Mouse (Mus musculus): ENCODE measurements around the gene Loxl4. TPM values are rescaled to one million over a fixed set of nuclear protein-coding genes. Genes with fewer than 3 reads are reported as not detected.

The Loxl4 gene
- polyA plus RNA-seq (2017; shearing (Covaris generic)): 0.59 TPM

DNA sequence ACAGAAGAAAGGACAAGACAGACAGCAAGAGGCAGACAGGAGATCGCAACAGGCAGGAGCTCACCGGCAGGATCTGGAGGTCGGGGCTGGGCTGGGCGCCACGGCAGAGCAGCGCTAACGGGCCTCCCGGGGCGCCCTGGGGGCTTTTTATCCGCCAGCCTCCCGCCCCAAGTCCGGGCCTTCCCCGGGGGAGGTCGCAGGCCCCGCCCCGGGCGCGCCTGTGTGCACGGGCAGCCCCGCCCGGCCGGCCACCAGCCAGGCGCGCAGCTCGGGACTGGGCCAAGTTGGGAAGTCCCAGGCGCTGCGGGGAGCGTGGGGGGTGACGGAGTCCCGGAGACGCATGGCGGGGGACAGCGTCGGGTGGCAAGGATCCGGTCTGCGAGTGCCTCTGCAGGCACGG is at the start of gene Loxl4:
Gene Loxl4, minus strand, starts transcription at position 160 of the 400 bp plus-strand sequence.

Other genes with a start within 250 kb of the Loxl4 start
- gene Crtac1, start 181.0 kb downstream of the Loxl4 start, polyA plus RNA-seq (2017; shearing (Covaris generic)): 0.08 TPM
- 46.2 TPM for gene R3hcc1l, start 94.1 kb downstream of the Loxl4 start, polyA plus RNA-seq (2017; shearing (Covaris generic))
- 1.4 TPM for gene Pyroxd2, start 140.0 kb upstream of the Loxl4 start, polyA plus RNA-seq (2017; shearing (Covaris generic))
- 38.3 TPM for gene Hps1, start 167.2 kb upstream of the Loxl4 start, polyA plus RNA-seq (2017; shearing (Covaris generic))

All from CD4-positive, CD25-positive, alpha-beta regulatory T cell (primary cell).